Mouse (Mus musculus) midbrain, postnatal 0 days (tissue): ENCODE measurements at regions not wholly inside any gene's neighbourhood (a gene's known extent, or its start where the extent isn't known, plus 50 kb on each side); places are given as distances from the start of the nearest gene placed in this dataset.

ENCODE experiments used
- ATAC-seq: fragments of 200-750 bp; cut with Nextera tagmentation; 2 replicates; pipeline ENCODE4 v1.8.0; 2017; ENCODE audit warnings: moderate number of reproducible peaks, mild to moderate bottlenecking, moderate TSS enrichment, moderate library complexity; ENCODE audit not compliant: low FRiP score
- DNase-seq: peaks from one replicate; pipeline ENCODE4 v3.0.0-alpha.2; 2015; ENCODE audit warnings: low spot score
- H3K27ac ChIP-seq: fragments of 300-500 bp; sonication (generic); 2 replicates; pipeline ENCODE4 v1.5.1; 2014; ENCODE audit warnings: low read depth, mild to moderate bottlenecking, low read length, mixed read lengths
- H3K27me3 ChIP-seq: fragments of 300-500 bp; sonication (generic); 2 replicates; pipeline ENCODE4 v1.6.1; 2014; ENCODE audit warnings: low read length, control low read depth, mixed read lengths; ENCODE audit not compliant: insufficient read depth
- H3K36me3 ChIP-seq: fragments of 300-500 bp; sonication (generic); 2 replicates; pipeline ENCODE4 v1.6.1; 2014; ENCODE audit warnings: low read length, control low read depth, mixed read lengths; ENCODE audit not compliant: insufficient read depth
- H3K4me1 ChIP-seq: fragments of 300-500 bp; sonication (generic); 2 replicates; pipeline ENCODE4 v1.6.1; 2014; ENCODE audit warnings: mild to moderate bottlenecking, control low read depth, antibody characterized with exemption, low read length, mixed read lengths; ENCODE audit not compliant: insufficient read depth
- H3K4me2 ChIP-seq: fragments of 300-500 bp; sonication (generic); 2 replicates; pipeline ENCODE4 v1.6.1; 2014; ENCODE audit warnings: low read depth, mild to moderate bottlenecking, low read length, mixed read lengths; ENCODE audit not compliant: poor library complexity, severe bottlenecking
- H3K4me3 ChIP-seq: fragments of 300-500 bp; sonication (generic); 2 replicates; pipeline ENCODE4 v1.5.1; 2014; ENCODE audit warnings: low read depth, mild to moderate bottlenecking, low read length, moderate library complexity
- H3K9ac ChIP-seq: fragments of 300-500 bp; sonication (generic); replicated peaks from 2 replicates; pipeline ENCODE4 v1.6.1; 2014; ENCODE audit warnings: mild to moderate bottlenecking, low read length, moderate library complexity, mixed read lengths; ENCODE audit not compliant: poor library complexity, severe bottlenecking
- H3K9me3 ChIP-seq: fragments of 300-500 bp; sonication (generic); 2 replicates; pipeline ENCODE4 v1.6.1; 2016; ENCODE audit warnings: low read length, control low read depth
- CTCF ChIP-seq: IDR thresholded peaks from 2 replicates; pipeline ENCODE4 v1.5.1; 2016; ENCODE audit warnings: antibody characterized with exemption, mild to moderate bottlenecking
- WGBS: fragments of 180-500 bp; shearing (Covaris S2); extraction: QIAGEN DNeasy Blood & Tissue Kit; methylation state at CpG from one replicate; pipeline ENCODE4 v1.1.7; 2014; 5-methylcytosine and 5-hydroxymethylcytosine counted together

DNA sequence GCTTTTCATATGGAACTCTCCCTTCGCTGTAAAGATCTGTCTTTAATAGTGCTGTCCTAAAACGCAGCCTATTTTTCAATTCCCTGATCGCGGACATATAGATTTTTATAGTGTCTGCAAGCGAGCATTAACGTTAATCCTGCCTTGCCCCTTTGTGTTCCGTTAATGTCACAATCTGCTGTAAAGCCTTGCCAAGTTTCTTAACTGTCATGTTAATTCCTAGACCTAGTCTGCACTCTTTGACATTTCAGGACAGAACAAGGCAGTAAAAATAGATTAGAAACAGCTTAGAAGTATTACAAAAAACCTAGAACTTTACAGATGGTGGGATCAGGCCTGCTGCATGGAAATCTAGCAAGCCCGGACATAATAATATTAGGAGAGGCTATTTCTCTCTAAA, 410.6 kb downstream of the Zfp536 start:
- Histone ChIP-seq H3K9me3 (no peaks in the 10 kb centered on the region), H3K4me1 (peaks cover 8% of the 10 kb centered on the region; the same call in 1 of the 2 replicates), H3K27ac (0 out of 2 replicates have a peak overlapping the region, but pooled peaks have one; percentile 12), H3K36me3 (no peaks in the 10 kb centered on the region), H3K9ac (no peak overlapping the region), H3K4me2 (no peak overlapping the region), H3K27me3 (peaks cover 4% of the 10 kb centered on the region; the same call in 1 of the 2 replicates), H3K4me3 (no peak overlapping the region)
- ATAC-seq (no peak), DNase-seq (no peak)
- 15% methylated on average over 8 of the region's 8 CpGs for WGBS
- TF ChIP-seq CTCF = no peak

DNA sequence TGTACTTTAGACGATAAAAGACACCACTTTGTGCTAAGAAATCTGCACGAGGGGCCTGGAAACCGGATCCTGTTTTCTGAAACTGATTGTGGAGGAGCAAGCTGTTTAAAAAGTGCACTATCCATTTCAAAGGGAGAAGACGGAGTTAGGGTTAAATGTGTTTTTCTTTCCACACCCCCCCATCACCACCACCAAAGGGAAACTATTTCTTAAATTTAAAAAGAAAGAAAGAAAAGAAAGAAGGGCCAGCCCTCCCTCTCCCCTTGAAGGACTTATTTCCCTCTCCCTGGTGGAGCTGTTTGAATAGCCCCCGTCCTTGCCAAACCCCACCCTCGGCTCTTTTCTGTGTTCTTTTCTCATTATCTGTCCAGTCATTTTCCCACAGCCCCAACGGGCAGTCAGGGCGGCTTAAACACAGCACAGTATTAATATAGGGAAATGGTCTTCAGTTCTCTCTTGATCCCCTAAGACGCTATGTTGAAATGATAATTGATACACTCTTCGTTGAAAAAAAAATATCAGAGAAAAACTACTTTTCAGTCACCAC, 409.7 kb downstream of the Zfp536 start:
- H3K27me3 ChIP-seq = peaks cover 4% of the 10 kb centered on the region; the same call in 1 of the 2 replicates
- H3K9me3 ChIP-seq = no peaks in the 10 kb centered on the region
- 8% methylated on average over 10 of the region's 10 CpGs for WGBS
- H3K4me1 ChIP-seq = peaks cover 8% of the 10 kb centered on the region; the same call in 1 of the 2 replicates
- no peak for ATAC-seq
- H3K4me3 ChIP-seq = no peak overlapping the region
- no peak for DNase-seq
- no peaks in the 10 kb centered on the region for H3K36me3 ChIP-seq
- no peak for TF ChIP-seq CTCF
- no peak overlapping the region for H3K9ac ChIP-seq
- no peak overlapping the region for H3K4me2 ChIP-seq
- H3K27ac ChIP-seq = no peak overlapping the region

DNA sequence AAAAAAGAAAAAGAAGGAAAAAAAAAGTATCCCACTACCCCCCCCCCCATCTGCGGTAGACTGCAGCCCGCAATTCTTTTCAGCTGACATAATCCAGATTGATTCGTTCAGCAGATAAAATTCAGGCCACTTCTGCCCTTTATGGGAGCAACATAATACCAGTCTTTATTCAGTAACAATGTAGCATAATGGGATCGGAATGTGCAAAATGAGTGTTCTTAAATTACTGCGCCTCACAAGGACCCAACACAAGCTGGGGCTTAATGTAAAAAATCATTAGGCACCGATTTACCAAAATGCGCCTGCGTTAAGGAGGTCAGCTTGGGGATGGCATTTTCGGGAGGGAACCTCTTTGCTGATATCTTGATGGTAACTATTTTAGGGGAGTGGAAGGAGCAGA, 409.2 kb downstream of the Zfp536 start:
- Histone ChIP-seq H3K36me3 (no peaks in the 10 kb centered on the region), H3K4me3 (no peak overlapping the region), H3K9ac (no peak overlapping the region), H3K27ac (no peak overlapping the region), H3K4me2 (no peak overlapping the region), H3K9me3 (no peaks in the 10 kb centered on the region), H3K4me1 (peaks cover 8% of the 10 kb centered on the region; the same call in 1 of the 2 replicates), H3K27me3 (peaks cover 4% of the 10 kb centered on the region; the same call in 1 of the 2 replicates)
- no peak for ATAC-seq
- no peak for TF ChIP-seq CTCF
- DNase-seq = no peak
- 21% methylated on average over 9 of the region's 9 CpGs for WGBS

DNA sequence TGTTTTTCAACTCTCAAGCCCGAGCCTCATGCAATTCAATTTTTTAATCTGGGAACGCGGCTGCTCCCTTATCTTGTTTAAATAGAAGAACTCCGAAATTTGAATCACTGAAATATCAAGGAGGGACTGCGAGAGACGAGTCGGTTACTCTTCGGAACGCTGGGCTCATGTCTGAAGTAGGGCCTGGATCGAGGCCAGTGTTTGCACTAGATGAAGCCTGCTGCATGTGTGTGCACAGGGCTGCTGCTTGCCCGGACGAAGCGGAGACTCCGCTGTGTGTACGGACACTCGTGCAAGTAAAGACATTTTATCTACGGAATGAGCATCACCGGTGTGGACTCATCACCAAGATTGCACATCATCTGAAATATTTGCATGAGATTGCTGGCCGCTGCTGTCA, 407.4 kb downstream of the Zfp536 start:
- DNase-seq (no peak), ATAC-seq (no peak)
- Histone ChIP-seq H3K9me3 (no peaks in the 10 kb centered on the region), H3K9ac (no peak overlapping the region), H3K4me2 (no peak overlapping the region), H3K4me3 (no peak overlapping the region), H3K27me3 (peaks cover 4% of the 10 kb centered on the region; the same call in 1 of the 2 replicates), H3K27ac (no peak overlapping the region), H3K4me1 (peaks cover 8% of the 10 kb centered on the region; the same call in 1 of the 2 replicates), H3K36me3 (no peaks in the 10 kb centered on the region)
- WGBS = 69% methylated on average over 19 of the region's 19 CpGs
- no peak for TF ChIP-seq CTCF

DNA sequence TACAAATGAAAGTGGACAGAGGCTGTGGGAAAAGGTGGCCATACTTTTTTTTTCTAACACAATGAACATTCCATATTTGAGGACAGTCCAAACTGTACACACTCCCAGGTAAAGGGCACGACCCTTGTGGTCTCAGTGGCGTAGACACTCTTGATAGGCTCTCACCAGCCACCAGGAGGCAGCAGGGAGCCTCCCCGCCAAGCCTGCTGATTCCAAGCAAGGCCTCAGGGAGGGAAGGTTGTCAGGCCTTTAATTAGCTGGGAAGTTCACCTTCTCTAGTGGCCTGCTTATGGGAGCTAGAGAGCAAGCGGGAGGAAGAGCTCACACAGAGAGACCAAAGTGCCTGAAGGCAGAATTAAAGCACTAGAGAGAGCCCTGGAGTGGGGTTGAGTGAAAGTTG, 403.7 kb downstream of the Zfp536 start:
- H3K4me3 ChIP-seq = no peak overlapping the region
- H3K9me3 ChIP-seq = no peaks in the 10 kb centered on the region
- no peak for ATAC-seq
- 62% methylated on average over 4 of the region's 4 CpGs for WGBS
- no peaks in the 10 kb centered on the region for H3K36me3 ChIP-seq
- no peak overlapping the region for H3K27ac ChIP-seq
- no peak for DNase-seq
- H3K9ac ChIP-seq = no peak overlapping the region
- peak; percentile 73 for TF ChIP-seq CTCF
- H3K4me2 ChIP-seq = no peak overlapping the region
- no peaks in the 10 kb centered on the region for H3K4me1 ChIP-seq
- no peaks in the 10 kb centered on the region for H3K27me3 ChIP-seq

DNA sequence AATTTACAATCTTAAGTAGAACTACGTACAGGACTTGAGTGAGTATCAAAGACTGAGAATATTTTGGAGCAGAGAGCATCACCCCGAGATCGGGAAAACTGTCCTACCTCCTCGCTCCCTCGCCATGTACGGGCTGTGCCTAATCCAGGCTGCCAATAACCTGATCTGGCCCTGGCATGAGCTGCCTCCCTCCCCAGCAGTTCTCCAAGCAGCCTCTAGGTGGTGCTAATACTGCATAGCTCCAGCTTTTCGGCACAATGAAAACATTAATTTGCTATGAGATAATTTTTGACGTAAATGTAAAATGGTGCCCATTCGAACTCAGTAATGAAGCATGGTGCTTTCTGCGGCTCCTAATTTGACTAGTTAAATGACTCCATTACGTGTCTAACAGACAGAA, 399.6 kb downstream of the Zfp536 start:
- peak overlapping the region; percentile 36; the same call in 1 of the 2 replicates for H3K4me2 ChIP-seq
- H3K9ac ChIP-seq = no peak overlapping the region; the same call in 1 of the 2 replicates
- H3K4me1 ChIP-seq = no peaks in the 10 kb centered on the region
- no peaks in the 10 kb centered on the region for H3K36me3 ChIP-seq
- peak; percentile 100 for TF ChIP-seq CTCF
- DNase-seq = peak; percentile 91
- H3K27ac ChIP-seq = no peak overlapping the region
- peak overlapping the region; percentile 18; the same call in 1 of the 2 replicates for H3K4me3 ChIP-seq
- 7% methylated on average over 11 of the region's 11 CpGs for WGBS
- ATAC-seq = 0 out of 2 replicates have a peak, but pooled peaks have one; percentile 59
- no peaks in the 10 kb centered on the region for H3K27me3 ChIP-seq
- H3K9me3 ChIP-seq = no peaks in the 10 kb centered on the region
